Mouse (Mus musculus): ENCODE measurements around the gene Ulk4.

DNA sequence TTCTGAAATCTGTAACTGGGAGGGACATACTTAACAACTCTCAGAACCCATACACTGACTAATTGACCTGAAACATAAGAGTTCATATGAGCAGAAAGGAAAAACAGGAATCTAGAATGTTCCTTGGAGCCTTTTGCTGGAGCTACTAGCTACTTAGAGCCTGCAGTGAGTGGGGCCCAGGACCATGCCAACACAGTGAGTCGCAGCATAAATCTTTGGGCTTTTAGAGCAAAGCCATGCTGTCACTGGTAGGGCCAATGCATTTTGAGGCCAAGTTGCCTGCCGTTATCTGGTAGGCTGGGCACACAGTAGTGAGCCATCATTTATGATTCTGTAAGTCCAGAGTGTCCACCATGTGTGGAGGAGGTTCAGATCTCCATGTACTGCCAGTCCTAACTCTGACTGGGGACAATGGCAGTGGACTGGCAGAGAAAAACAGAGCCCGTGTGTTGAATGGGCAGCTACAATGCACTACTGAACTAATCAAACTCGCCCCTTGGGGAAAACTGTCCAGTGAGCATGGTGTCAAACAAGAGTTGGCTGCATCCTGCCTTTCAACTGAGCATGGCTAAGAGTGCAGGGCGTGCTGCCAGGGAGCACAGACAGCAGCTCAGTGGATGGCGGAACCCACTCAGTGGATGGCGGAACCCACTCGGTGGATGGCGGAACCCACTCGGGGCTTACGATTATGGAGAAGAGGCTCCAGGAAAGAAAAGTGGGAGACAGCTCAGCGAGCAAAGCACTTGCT, 115.0 kb downstream of the Ulk4 start:
- TF ChIP-seq GABPA (IDR thresholded peaks at IDR 0.05; ENCODE audit: low read depth, low read length): no peak
- no peak for TF ChIP-seq GATA1 (IDR thresholded peaks at IDR 0.05; ENCODE audit: low read depth, low read length)
- TF ChIP-seq CTCF (IDR thresholded peaks at IDR 0.05 in 2 of 3, conservative IDR thresholded peaks at IDR 0.05 in 1 of 3; ENCODE audit: control insufficient read depth in 1 of 3, insufficient read depth in 1 of 3, low read depth in 2 of 3, low read length in 3 of 3, poor library complexity in 1 of 3, severe bottlenecking in 1 of 3): no peak
- TF ChIP-seq UBTF (IDR thresholded peaks at IDR 0.05; ENCODE audit: borderline replicate concordance, insufficient read depth, low read depth, low read length): no peak
- TF ChIP-seq POLR2A (IDR thresholded peaks at IDR 0.05; ENCODE audit: control insufficient read depth in 1 of 2, insufficient read depth in 1 of 2, low read depth in 1 of 2, low read length in 2 of 2, poor library complexity in 1 of 2): no peak
- TF ChIP-seq ZNF384 (IDR thresholded peaks at IDR 0.05; ENCODE audit: low read depth, low read length): no peak
- TF ChIP-seq EP300 (IDR thresholded peaks at IDR 0.05; ENCODE audit: low read depth in 1 of 2, low read length in 2 of 2): no peak
- no peak for TF ChIP-seq ZC3H11A (IDR thresholded peaks at IDR 0.05; ENCODE audit: low read depth, low read length)
- no peak for TF ChIP-seq MAZ (IDR thresholded peaks at IDR 0.05; ENCODE audit: low read depth, low read length)
- TF ChIP-seq MAFK (IDR thresholded peaks at IDR 0.05; ENCODE audit: borderline replicate concordance, low read depth, low read length): no peak
